Mouse (Mus musculus) adrenal gland, adult 18-20 months (tissue): ENCODE data around the gene Chrnb1. TPM values are rescaled to one million over a fixed set of nuclear protein-coding genes. Genes with fewer than 3 reads are reported as not detected.

Source experiments
- DNase-seq, 2 experiments: peaks; one replicate each; pipeline ENCODE4 v3.0.0; 2021 to 2022; ENCODE audit warnings: low spot score in 2 of 2
- long read RNA-seq, 2 experiments: library from polyadenylated mRNA; stranded (forward); transcript quantifications; one replicate each; pipeline ENCODE4 v2.0.0; 2021
- total RNA-seq, 2 experiments: library from RNA; stranded (reverse); gene quantifications; 1 replicate in 1 of 2; 2 replicates in 1 of 2; pipeline ENCODE4 v1.2.3; 2021

Chrnb1 gene
- 1 to 10 TPM; 1.3 to 3.9 TPM for total RNA-seq
- long read RNA-seq, experiment 1, partial matches to known transcripts, result 0 of 1 reads
- long read RNA-seq, experiment 1, other reads (novel, unspliced or antisense), result 0 of 1 reads
- long read RNA-seq, experiment 2, partial matches to known transcripts, result 0 of 2 reads
- long read RNA-seq, experiment 2, other reads (novel, unspliced or antisense), result 0 of 2 reads

- DNase-seq, result peak; percentile 84 to 86
Measured at GRCm38 (mm10) chr11:69795168-69795982, at the start of gene Chrnb1. Gene Chrnb1, minus strand, starts transcription at chr11:69795943.

DNA sequence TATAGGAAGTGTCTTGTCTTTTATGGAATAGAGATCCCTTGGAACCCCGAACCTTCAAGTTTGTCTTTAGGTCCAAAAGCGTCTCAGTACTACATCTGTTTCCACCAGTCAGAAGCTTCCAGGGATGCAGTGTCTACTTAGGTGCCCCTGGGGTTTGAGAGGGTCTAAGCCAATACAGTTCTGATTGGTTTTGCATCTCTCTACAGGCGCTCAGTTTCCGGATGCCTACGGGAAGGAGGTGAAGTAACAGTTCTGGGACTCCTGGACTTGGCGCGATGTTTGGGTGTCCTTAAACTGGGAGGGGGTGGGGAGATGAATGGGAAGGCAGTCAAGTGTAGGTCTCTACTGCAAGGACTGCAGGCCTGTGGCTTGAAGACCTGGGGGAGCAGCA, 43.0 kb upstream of the Chrnb1 start:
- no peak for DNase-seq

GRCm38 (mm10) chr11:69837952-69838713, 42.4 kb upstream of the Chrnb1 start, which contains the start of gene Tmem256:
Gene Tmem256, plus strand, starts transcription at chr11:69838514.
- DNase-seq, result peak; percentile 86 to 90

GRCm38 (mm10) chr11:69837604-69837951, 41.8 kb upstream of the Chrnb1 start, which contains the start of gene Nlgn2:
Gene Nlgn2, minus strand, starts transcription at chr11:69837784.
- peak in 1 of 2 experiments; percentile 59 for DNase-seq

DNA sequence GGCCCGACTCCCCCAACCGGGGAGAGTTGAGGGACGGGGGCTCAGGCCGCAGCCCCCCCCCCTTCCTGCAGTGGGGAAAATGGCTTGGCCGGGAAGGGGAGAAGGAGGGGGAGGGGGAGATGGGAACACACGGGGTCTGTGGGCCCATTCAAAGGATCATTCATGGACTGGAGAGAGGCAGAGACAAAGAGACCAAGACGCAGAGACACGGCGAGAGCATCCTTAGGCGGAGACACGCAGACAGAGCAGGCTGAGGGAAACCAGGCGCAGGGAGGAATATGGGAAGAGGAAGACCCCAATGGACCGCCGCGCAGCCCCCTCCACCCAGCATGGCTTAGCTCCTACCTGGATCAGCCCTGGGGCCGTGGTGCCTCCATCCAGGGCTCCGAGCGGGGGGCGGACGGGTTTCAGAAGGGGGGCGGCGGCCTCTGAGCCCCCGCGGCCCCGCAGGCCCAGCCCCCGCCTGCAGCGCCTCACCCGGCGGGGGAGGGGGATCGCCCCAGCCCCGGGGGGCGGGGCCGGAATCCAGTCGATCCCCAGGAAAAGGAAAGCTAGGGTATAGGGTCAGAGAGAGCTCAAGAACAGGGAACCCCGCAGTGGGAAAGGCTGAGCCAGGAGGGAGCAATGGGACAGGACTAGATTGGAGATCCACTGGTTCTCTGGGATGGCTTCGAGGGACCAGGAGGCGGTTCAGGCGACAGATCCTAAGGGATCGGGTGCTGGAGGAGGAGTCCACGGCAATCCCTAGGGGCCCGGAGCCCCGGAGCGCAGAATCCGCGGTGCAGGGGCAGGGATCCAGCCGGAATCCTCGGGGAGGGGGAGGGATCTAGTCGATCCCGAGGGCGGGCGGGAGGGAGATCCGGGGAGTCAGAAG, 41.2 kb upstream of the Chrnb1 start:
- peak in 1 of 2 experiments; percentile 48 for DNase-seq

GRCm38 (mm10) chr11:69835966-69836335, 40.2 kb upstream of the Chrnb1 start:
- no peak for DNase-seq

DNA sequence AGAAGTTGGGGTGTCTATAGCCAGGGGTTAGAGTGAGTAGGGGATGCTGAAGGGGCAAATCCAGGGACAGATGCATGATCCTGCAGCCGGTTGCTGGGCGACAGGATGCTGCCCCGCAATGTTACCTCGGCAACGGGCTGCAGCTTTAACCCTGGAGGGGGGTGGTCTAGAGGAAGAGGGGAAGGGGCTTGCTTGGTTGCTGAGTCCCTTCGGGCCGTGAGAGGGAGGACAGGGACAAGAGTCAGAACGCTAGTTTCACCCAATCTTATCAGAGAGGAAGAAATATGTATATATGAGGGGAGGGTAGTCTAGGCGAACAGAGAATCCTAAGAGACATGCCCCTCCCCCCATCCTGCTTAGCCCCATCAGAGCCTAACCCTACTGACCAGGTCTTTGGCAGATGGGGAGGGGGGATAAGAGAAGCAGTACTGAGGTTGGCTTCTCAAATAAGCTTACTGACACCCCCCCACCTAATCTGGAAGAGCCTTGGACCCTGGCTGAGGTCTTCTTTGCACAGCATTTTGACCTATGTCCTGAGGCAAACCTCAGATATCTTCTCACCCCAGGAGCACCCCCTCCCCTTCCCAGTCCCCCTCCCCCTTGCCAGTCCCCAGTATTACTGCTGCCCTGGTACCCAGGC, 39.7 kb upstream of the Chrnb1 start:
- DNase-seq, result no peak

DNA sequence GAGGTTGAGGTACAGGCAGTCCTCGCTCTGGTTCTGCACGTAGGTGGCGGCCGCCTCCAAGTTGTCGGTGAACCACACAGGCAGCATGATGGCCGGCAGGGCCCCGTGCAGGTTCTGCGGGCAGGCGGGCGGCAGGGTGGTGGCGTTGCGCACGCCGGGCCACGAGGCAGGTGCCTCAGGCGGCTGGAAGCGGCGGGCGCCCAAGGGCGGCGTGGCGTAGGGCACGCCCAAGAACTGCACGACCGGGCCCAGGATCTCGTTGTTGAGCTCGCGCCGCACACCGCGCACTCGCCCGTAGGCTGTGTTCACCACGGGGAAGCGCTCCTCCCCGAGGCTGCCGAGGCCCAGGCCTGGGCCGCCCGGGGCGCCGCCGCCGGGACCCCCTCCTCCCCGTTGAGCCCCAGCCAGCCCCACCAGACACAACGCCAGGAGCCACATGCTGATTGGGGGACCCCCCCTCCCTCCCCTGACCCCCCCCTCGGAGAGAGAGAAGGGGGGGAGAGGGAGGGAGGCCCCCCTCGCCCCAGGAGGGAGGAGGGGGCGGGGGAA, 38.3 kb upstream of the Chrnb1 start:
- no peak for DNase-seq

GRCm38 (mm10) chr11:69833554-69833953, 37.8 kb upstream of the Chrnb1 start:
- DNase-seq, result no peak

DNA sequence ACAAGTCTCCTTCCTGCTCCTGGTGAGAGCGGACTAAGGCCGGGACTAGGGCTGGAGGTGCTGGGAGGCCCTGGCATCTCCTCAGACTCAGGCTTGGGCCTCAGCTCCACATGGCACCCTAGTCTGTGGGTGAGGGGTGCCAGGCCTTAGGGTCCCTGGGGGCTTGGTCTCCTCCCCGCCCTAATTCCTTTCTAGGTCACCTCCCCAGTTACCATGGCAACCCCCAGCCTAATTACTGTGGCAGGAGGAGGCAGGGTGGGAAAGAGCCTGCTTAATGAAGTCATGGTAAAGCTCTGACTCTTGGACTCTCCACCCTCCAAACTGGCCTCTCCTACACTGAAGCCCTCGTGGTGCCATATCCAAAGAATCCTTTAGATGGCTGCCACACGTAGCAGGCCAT, 33.1 kb upstream of the Chrnb1 start:
- no peak for DNase-seq

DNA sequence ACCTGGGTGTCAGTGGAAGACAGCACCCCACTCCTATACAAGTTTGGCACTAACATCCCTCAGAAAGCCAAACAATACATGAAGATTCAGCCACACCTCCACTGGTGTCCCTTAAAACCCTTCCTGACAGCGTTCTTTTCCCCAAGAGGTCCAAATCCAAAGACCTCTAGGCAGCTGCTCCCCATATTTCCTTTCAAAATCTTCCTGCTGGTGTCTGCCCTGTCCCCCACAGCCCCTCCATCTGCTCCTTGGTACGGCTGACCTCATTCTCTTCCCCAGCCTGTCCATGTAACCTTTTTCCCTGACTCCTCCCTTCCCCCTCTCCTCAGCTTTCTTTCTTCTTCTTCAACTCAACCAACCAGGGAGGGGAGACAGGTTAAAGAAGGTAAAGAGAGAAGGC, 27.7 kb upstream of the Chrnb1 start:
- DNase-seq, result no peak

DNA sequence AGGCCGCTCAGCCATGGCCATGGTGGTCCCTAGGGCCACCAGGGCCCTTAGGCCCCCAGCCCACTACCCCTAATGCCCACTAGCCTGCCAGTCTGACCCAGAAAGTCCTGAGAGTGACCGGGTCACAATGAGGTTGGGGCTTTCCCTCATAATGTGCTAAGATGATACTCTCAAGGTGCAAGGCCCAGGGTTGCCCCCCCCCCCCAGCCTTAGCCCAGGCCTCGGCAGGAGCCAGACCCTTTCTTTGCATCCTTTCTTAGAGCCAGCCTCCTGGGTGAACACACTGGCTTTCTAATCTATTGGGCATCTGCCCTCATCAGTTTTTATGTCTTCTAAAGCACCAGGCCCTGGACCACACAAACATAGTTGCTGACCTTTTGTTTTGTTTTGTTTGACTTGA, 26.3 kb upstream of the Chrnb1 start, which contains the start of gene Spem1:
TSS of gene Spem1 (minus strand) at position 101 of the 400 bp plus-strand sequence.
- DNase-seq, result no peak

DNA sequence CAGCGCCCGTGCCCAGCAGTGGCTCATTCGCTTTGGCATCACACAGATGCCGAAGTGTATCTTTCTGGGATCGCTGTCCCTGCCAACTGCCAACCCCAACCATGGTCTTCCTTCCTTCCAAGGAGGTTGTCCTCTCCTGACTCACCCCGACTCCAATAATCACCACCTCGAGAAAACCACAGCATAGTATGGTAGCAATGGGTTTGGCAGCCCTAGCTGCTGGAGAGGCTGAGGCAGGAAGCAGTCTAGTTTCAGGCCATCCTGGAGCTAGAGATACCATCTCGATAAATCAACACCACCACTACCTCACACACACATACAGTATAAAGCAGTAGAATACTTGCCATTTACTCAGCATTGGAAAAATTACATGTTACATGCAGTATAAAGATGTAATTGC, 23.1 kb upstream of the Chrnb1 start:
- no peak for DNase-seq

GRCm38 (mm10) chr11:69818365-69818764, 22.6 kb upstream of the Chrnb1 start, which contains the start of gene Spem2:
Gene Spem2, minus strand, starts transcription at chr11:69818465.
- DNase-seq, result no peak

DNA sequence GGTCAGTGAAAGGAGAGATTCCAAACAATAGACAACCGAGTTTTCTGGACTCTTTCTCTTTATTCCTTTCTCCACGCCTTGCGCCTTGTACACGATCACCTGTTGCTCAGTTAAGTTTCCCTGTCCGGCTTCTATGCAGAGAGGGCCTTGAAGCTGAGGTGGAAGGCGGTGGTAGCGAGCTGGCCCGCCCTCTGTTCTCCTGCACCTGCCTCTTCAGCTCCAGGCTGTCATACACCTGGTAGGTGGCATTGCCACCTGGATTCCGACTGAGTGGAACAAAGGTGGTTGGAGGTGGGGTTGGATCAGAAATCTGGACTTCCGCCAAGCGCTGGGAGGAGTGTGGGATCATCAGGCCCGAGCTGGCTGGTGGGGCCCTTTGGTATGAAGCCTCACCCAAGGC, 20.8 kb upstream of the Chrnb1 start:
- DNase-seq, result no peak

- no peak for DNase-seq
Measured at GRCm38 (mm10) chr11:69815155-69815554, 19.4 kb upstream of the Chrnb1 start, which contains the start of gene Gm39566. Gene Gm39566, minus strand, starts transcription at chr11:69815298.

DNA sequence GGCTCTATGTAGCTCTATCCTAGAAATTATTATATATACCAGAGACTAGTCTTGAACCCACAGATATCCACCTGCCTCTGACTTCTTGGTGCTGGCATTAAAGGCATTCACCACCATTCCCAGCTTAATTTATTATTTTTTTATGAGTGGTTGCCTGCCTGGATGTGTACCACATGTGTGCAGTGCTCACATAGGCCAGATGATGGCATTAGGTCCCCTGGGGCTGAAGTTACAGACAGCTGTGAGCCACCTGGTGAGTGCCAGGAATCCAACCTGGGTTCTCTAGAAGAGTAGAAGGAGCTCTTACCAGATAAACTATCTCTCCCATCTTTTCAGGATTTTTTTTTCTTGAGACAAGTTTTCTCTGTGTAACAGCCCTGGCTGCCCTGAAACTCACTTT, 14.5 kb upstream of the Chrnb1 start:
- DNase-seq, result no peak

GRCm38 (mm10) chr11:69807641-69808040, 11.9 kb upstream of the Chrnb1 start:
- no peak for DNase-seq

- DNase-seq, result no peak
Measured at GRCm38 (mm10) chr11:69806378-69806777, 10.6 kb upstream of the Chrnb1 start.
